Mouse (Mus musculus) heart, embryonic 11.5 days (tissue): ENCODE data around the gene Trp53bp1. TPM values are rescaled to one million over a fixed set of nuclear protein-coding genes. Genes with fewer than 3 reads are reported as not detected.
A peak's percentile ranks its signal among the peaks of the same experiment; 100 is the strongest.

Experiments used
- ATAC-seq: fragments of 200-750 bp; cut with Nextera tagmentation; replicated peaks from 2 replicates; pipeline ENCODE4 v1.8.0; 2017; ENCODE audit warnings: moderate library complexity; ENCODE audit not compliant: insufficient number of reproducible peaks, low FRiP score, low TSS enrichment
- H3K27ac ChIP-seq: fragments of 300-500 bp; sonication (generic); 2 replicates; pipeline ENCODE4 v1.5.1; 2014; ENCODE audit warnings: mild to moderate bottlenecking, low read depth, low read length
- H3K27me3 ChIP-seq: fragments of 300-500 bp; sonication (generic); 2 replicates; pipeline ENCODE4 v1.6.1; 2014; ENCODE audit warnings: mild to moderate bottlenecking, low read length, mixed read lengths; ENCODE audit not compliant: control insufficient read depth, insufficient read depth
- H3K36me3 ChIP-seq: fragments of 300-500 bp; sonication (generic); 2 replicates; pipeline ENCODE4 v1.6.1; 2014; ENCODE audit warnings: mild to moderate bottlenecking, low read length, moderate library complexity, mixed read lengths; ENCODE audit not compliant: control insufficient read depth, insufficient read depth
- H3K4me1 ChIP-seq: fragments of 300-500 bp; sonication (generic); 2 replicates; pipeline ENCODE4 v1.6.1; 2014; ENCODE audit warnings: low read length; ENCODE audit not compliant: control insufficient read depth, insufficient read depth
- H3K4me2 ChIP-seq: fragments of 300-500 bp; sonication (generic); 2 replicates; pipeline ENCODE4 v1.6.1; 2014; ENCODE audit warnings: mild to moderate bottlenecking, moderate library complexity
- H3K4me3 ChIP-seq: fragments of 300-500 bp; sonication (generic); 2 replicates; pipeline ENCODE4 v1.5.1; 2014; ENCODE audit warnings: low read depth, low read length
- H3K9ac ChIP-seq: fragments of 300-500 bp; sonication (generic); 2 replicates; pipeline ENCODE4 v1.6.1; 2014; ENCODE audit warnings: mild to moderate bottlenecking, low read depth, low read length, moderate library complexity
- H3K9me3 ChIP-seq: fragments of 300-500 bp; sonication (generic); replicated peaks from 2 replicates; pipeline ENCODE4 v1.6.1; 2016; ENCODE audit warnings: low read length; ENCODE audit not compliant: control insufficient read depth
- WGBS: fragments of 180-500 bp; shearing (Covaris S2); extraction: QIAGEN DNeasy Blood & Tissue Kit; methylation state at CpG from one replicate; pipeline ENCODE4 v1.1.7; 2014; ENCODE audit not compliant: insufficient replicate concordance; 5-methylcytosine and 5-hydroxymethylcytosine counted together
- polyA plus RNA-seq: library from polyadenylated mRNA; unstranded; fragments of >200 nt; fragmentation: Nextera tagmentation; extraction: Ambion mirVana; gene quantifications from 2 replicates; pipeline ENCODE4 v1.2.1, GENCODE M21; 2014

Gene Trp53bp1
- polyA plus RNA-seq, result 60.1 and 63.5 TPM in 2 replicates

GRCm38 (mm10) chr2:121271236-121271927, at the start of gene Trp53bp1:
Gene Trp53bp1, minus strand, starts transcription at chr2:121271407.
- under 1% methylated on average over 37 of the region's 37 CpGs for WGBS
- H3K36me3 ChIP-seq, result peaks cover 9% of the 10 kb centered on the region; the same call in 1 of the 2 replicates
- H3K9ac ChIP-seq, result peak within 1 kb of the TSS; percentile 83
- H3K27ac ChIP-seq, result peak within 1 kb of the TSS; percentile 65
- H3K9me3 ChIP-seq, result no peaks in the 10 kb centered on the region
- H3K4me1 ChIP-seq, result peaks cover 14% of the 10 kb centered on the region
- H3K4me3 ChIP-seq, result peak within 1 kb of the TSS; percentile 91
- H3K4me2 ChIP-seq, result peak within 1 kb of the TSS; percentile 79
- ATAC-seq, result peak; percentile 99
- no peaks in the 10 kb centered on the region for H3K27me3 ChIP-seq

- no peak for ATAC-seq
- WGBS, result 53% methylated on average over 8 of the region's 8 CpGs
These were observed 45.1 kb upstream of the Trp53bp1 start for GRCm38 (mm10) chr2:121316278-121316677.

GRCm38 (mm10) chr2:121308997-121309416, 37.8 kb upstream of the Trp53bp1 start:
- H3K4me1 ChIP-seq, result no peaks in the 10 kb centered on the region
- H3K9me3 ChIP-seq, result no peaks in the 10 kb centered on the region
- ATAC-seq, result no peak
- 11% methylated on average over 5 of the region's 5 CpGs for WGBS
- no peak overlapping the region for H3K4me3 ChIP-seq
- H3K4me2 ChIP-seq, result peak overlapping the region; percentile 20
- H3K27ac ChIP-seq, result 0 out of 2 replicates have a peak overlapping the region, but pooled peaks have one; percentile 35
- H3K9ac ChIP-seq, result no peak overlapping the region
- H3K36me3 ChIP-seq, result no peaks in the 10 kb centered on the region
- peaks cover 6% of the 10 kb centered on the region for H3K27me3 ChIP-seq

More at GRCm38 (mm10) chr2:121316278-121316677, 45.1 kb upstream of the Trp53bp1 start:
- Histone ChIP-seq H3K4me2 (no peak overlapping the region), H3K36me3 (no peaks in the 10 kb centered on the region), H3K27ac (no peak overlapping the region), H3K4me3 (no peak overlapping the region), H3K27me3 (no peaks in the 10 kb centered on the region), H3K9me3 (no peaks in the 10 kb centered on the region), H3K9ac (no peak overlapping the region), H3K4me1 (no peaks in the 10 kb centered on the region)

GRCm38 (mm10) chr2:121300036-121300435, 28.8 kb upstream of the Trp53bp1 start:
- no peaks in the 10 kb centered on the region for H3K9me3 ChIP-seq
- ATAC-seq, result no peak
- peaks cover 36% of the 10 kb centered on the region for H3K27me3 ChIP-seq
- H3K4me2 ChIP-seq, result no peak overlapping the region
- 72% methylated on average over 10 of the region's 10 CpGs for WGBS
- H3K4me3 ChIP-seq, result no peak overlapping the region
- H3K36me3 ChIP-seq, result no peaks in the 10 kb centered on the region; the same call in 1 of the 2 replicates
- peaks cover 23% of the 10 kb centered on the region for H3K4me1 ChIP-seq
- no peak overlapping the region for H3K9ac ChIP-seq
- H3K27ac ChIP-seq, result no peak overlapping the region

GRCm38 (mm10) chr2:121299471-121299870, 28.3 kb upstream of the Trp53bp1 start:
- H3K27ac ChIP-seq, result no peak overlapping the region
- ATAC-seq, result no peak
- H3K27me3 ChIP-seq, result peaks cover 34% of the 10 kb centered on the region
- peaks cover 28% of the 10 kb centered on the region for H3K4me1 ChIP-seq
- no peak overlapping the region for H3K4me2 ChIP-seq
- no peak overlapping the region for H3K4me3 ChIP-seq
- no peak overlapping the region for H3K9ac ChIP-seq
- H3K36me3 ChIP-seq, result no peaks in the 10 kb centered on the region; the same call in 1 of the 2 replicates
- 73% methylated on average over 17 of the region's 17 CpGs for WGBS
- no peaks in the 10 kb centered on the region for H3K9me3 ChIP-seq

GRCm38 (mm10) chr2:121298131-121298530, 26.9 kb upstream of the Trp53bp1 start:
- Histone ChIP-seq H3K9me3 (no peaks in the 10 kb centered on the region), H3K27me3 (peaks cover 34% of the 10 kb centered on the region)
- 6% methylated on average over 8 of the region's 8 CpGs for WGBS

GRCm38 (mm10) chr2:121297701-121298100, 26.5 kb upstream of the Trp53bp1 start:
- no peak overlapping the region for H3K27ac ChIP-seq
- peaks cover 34% of the 10 kb centered on the region for H3K27me3 ChIP-seq
- H3K4me2 ChIP-seq, result peak overlapping the region; percentile 44
- H3K36me3 ChIP-seq, result no peaks in the 10 kb centered on the region; the same call in 1 of the 2 replicates
- WGBS, result 8% methylated on average over 9 of the region's 9 CpGs
- H3K4me1 ChIP-seq, result peaks cover 37% of the 10 kb centered on the region
- H3K9ac ChIP-seq, result no peak overlapping the region
- no peak for ATAC-seq
- H3K4me3 ChIP-seq, result no peak overlapping the region
- H3K9me3 ChIP-seq, result no peaks in the 10 kb centered on the region

More at GRCm38 (mm10) chr2:121298131-121298530, 26.9 kb upstream of the Trp53bp1 start:
- no peak for ATAC-seq
- Histone ChIP-seq H3K9ac (no peak overlapping the region), H3K4me3 (no peak overlapping the region), H3K36me3 (no peaks in the 10 kb centered on the region; the same call in 1 of the 2 replicates), H3K4me2 (peak overlapping the region; percentile 44), H3K27ac (no peak overlapping the region), H3K4me1 (peaks cover 37% of the 10 kb centered on the region)

- H3K4me1 ChIP-seq, result peaks cover 37% of the 10 kb centered on the region
- peak overlapping the region; percentile 55 for H3K4me3 ChIP-seq
- ATAC-seq, result no peak
- no peaks in the 10 kb centered on the region for H3K9me3 ChIP-seq
- peak overlapping the region; percentile 34; the same call in 1 of the 2 replicates for H3K9ac ChIP-seq
- H3K4me2 ChIP-seq, result peak overlapping the region; percentile 81
- 14% methylated on average over 6 of the region's 6 CpGs for WGBS
- H3K27me3 ChIP-seq, result peaks cover 34% of the 10 kb centered on the region
- H3K36me3 ChIP-seq, result no peaks in the 10 kb centered on the region; the same call in 1 of the 2 replicates
- no peak overlapping the region for H3K27ac ChIP-seq
These were observed 25.6 kb upstream of the Trp53bp1 start for GRCm38 (mm10) chr2:121296754-121297231.
